Mouse (Mus musculus) monocyte, adult 2 months (primary cell): ENCODE measurements around the gene Col15a1.

Experiments used
- DNase-seq, 2 experiments: peaks; one replicate each; pipeline ENCODE4 v3.0.0; 2022; ENCODE audit warnings: low spot score in 2 of 2, low read depth in 1 of 2

Gene Col15a1

DNA sequence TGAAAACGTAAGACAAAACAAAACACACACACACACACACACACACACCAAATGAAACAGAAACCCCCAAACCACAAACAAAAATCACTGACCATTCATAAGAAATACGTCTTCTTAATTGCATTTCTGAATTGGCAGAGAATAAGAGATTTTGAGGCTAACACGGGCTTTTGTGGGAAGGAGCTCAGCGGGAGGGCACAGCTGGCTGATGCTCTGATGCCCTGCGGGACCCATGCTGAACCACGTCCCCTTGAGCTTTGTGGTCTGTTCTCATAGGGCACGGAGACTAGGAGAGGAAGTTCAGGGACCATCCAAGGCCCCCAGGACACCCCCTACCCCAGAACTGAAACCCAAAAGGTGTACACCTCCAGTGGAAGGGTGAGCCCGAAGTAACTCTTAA lies 134.7 kb downstream of the Col15a1 start:
- no peak for DNase-seq

DNA sequence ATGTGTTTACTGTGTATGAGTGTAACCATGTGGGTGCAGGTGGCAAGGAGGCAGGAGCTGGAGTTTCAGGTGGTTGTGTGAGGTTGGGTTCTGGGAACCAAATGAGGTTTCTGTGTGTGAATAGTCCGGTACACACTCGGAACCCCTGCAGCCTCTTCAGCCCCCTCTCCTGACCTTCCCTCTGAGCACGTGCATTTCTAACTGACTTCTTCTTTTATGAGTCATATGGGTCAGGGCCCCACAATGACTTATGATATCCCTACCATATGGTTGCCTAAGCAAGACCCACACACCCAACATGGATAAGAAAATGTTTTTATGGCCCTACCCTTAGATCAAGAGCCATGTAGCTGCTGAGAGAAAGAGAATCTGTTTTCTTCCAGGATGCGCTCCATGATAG lies 139.1 kb downstream of the Col15a1 start:
- DNase-seq, result peak in 1 of 2 experiments; percentile 26

DNA sequence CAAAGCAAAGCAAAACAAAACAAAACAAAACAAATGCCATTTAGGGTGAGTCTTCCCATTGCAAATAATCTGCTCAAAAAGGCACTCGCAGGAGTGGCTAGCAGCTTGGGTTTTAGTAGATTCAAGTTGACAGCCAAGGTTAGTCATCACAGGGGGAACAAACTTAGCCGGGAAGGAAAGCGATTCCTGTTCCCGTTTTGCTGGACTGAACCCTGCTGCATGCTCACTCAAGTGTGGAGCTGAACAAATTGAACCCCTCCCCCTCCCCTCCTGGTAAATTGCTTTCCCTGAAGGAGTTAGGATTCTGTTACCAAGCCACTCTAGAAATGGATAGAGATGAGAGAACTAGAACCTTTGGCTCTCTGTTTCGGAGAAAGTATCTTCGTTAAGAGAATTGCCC lies 141.8 kb downstream of the Col15a1 start:
- DNase-seq, result no peak

DNA sequence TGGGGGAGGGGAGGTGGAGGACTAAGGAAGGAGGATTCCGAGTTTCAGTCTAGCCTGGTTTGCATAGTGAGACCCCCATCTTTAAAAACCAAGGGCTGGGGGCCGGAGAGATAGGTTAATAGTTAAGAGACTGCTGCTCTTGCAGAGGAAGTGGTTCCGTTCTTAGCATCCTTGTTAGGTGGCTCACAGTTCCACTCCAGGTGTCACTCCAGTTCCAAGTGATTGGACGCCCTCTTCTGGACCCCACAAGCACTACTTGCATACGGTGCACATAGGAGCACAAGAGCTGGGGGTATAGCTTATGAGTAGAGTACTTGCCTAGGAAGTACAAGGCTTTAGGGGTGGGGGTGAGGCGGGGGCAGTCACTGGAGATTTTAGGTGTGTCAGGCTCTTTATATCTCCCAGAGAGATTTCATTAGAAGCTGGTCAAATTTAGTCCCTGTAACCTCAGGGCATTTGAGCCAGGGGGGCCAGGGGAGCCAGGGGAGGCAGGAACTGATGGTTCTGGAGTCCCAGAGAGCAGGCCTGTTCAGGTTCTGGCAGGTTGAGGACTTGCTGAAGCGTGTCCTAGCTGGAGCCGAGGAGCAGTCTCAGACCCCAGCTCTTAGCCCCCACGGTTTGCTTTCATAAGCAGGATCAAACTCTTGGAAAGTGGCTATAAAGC lies 143.6 kb downstream of the Col15a1 start:
- DNase-seq, result no peak

DNA sequence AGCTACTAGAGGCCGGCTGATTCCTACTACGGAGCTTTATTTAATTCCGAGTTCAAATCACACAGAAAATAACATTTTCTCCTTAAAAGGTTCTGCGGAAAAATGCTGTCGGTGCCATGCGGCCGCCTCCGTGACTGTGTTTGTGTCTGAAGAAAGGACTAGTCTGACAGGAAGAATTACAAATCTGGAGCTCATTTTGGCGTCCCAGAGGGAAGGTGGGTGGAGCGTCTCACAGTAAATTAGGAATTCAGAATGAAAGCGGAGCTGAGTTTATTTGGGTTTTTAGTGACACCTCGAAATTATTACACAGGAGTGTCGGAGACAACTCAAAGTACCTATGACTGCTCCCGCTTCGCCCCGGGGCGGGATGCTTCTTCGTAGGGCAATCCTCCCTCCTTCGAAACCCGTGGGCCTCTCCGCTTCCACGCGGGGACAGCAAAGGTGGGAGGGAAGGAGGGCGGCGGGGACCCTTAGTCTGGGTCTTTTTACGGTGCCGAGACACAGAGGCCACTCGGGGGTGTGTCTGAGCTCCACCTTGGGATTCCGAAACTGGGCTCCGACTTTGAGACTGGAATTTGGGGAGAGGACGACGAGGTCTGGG lies 144.2 kb downstream of the Col15a1 start:
- DNase-seq, result no peak

DNA sequence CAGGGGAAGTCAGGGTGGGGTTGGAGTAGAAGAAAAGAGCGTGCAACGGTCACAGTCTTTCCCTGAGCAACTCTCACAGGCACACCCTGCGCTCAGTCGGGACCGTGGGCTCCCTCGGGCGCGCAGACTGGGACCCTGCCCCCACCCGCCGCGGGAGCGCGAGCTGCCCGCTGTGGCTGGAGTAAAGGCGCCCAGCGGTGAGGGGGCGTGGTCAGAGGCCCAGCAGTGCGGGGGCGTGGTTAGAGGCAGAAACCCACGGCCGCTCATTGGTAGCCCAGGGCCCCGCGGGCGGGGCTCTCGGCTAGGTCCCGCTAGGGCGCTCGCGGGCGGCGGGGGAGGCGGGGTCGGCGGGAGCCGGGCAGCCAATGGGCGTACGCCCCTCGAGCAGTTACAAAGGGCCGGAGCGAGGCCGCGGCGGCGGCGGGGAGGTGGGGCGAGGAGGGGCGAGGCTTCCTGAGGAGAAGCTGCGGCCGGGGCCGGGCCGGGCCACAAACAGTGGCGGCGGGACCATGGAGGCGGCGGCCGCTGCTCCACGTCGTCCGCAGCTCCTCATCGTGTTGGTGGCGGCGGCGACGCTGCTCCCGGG lies 144.9 kb downstream of the Col15a1 start, which contains the start of gene Tgfbr1:
Gene Tgfbr1 (plus strand): TSS at position 420 of the 586 bp plus-strand sequence.
- DNase-seq, result peak; percentile 94 to 97

DNA sequence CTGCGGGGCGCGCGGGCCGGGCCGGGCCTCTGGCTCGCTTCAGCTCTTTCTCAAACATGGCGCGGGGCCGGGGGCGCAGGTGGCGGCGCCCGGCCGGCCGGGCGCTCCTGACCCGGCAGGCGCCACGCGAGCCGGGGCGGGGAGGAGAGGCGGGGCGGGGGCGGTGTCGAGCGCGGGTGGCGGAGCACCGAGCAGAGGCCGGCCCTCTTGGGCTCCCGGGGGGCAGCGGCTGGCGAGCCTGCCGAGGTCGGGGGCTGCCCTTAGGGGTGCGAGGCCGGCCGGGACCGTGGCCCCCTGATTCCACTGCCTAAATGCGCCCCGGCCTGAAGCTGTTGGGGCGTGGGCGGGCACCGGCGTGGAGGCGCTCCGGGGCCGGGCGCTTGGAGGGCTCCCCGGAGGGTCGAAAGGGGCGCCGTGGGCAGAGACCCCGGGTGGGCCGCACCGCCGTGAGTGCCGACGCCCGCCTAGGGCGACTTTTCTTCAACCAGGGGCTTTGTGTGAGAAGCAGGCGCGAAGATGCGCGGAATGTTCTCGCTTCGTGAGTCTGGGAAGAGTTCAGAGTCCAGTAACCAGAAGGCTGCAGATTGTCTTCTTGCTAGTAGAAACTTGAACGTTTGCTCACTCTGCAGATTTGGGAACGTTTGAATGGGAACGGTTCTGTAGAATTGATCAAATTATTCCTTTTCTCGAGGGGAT lies 145.6 kb downstream of the Col15a1 start:
- no peak for DNase-seq

DNA sequence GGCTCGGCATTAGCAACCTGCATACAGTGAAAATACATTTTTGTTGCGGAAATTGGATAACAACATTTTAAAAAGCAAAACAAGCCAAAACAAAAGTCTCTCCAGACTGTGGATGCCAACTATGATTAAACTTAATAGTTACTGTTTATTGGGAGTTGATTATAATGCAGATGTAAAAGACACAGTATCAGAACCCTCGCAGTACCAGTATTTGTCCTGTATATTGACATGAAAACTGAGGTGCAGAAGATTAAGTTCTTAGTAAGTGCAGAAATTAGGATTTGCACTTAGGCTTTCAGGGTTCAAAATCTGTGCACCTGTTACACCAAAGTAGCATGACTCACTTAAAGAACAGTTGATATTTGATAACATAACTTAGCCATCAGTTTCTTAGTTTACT lies 146.3 kb downstream of the Col15a1 start:
- no peak for DNase-seq

DNA sequence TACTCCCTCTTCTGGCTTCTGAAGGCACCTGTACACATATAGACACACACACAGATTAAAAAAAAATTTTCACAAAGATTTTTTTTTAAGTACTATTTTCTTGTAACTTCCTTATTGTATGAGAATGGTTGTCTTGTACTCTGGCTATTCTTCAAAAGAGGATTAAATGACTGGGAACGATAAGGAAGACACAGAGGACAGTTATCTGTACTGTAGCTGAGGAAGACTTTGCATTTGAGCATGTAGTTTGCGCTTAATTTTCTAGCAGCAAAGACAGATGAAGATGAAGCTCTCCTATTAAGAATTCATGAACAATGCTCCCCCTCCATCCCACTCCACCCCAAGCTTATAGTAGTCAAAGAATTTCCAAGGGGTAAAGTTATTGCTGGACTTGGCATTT lies 154.7 kb downstream of the Col15a1 start:
- no peak for DNase-seq
